Comparison of ENCODE assay signal across 26 mouse cellular contexts in genomic region chr4:68612263-68613012, GRCm38 (mm10).
DNase-seq lines count a peak whose midpoint lies in the region; ATAC-seq lines count a peak whose summit lies in the region.
"Had no signal": no experiment of that assay in that cellular context is flagged by ENCODE, and none has a peak within 500 bp of the region (broad histone marks: within the 10 kb centered on the region; RNA-seq: fewer than 3 reads in every experiment).

No protein-coding gene starts in this region.

- H3K36me3 ChIP-seq in lung, embryonic 15.5 days: no peaks in the 10 kb centered on the region
- H3K36me3 ChIP-seq in limb, embryonic 12.5 days: no peaks in the 10 kb centered on the region
- H3K36me3 ChIP-seq in limb, embryonic 15.5 days: no peaks in the 10 kb centered on the region
- H3K36me3 ChIP-seq: embryonic facial prominence, embryonic 10.5 days; embryonic facial prominence, embryonic 13.5 days; forebrain, embryonic 12.5 days; hindbrain, embryonic 10.5 days; hindbrain, embryonic 13.5 days had no signal

- H3K4me2 ChIP-seq in lung, embryonic 15.5 days: no peak overlapping the region
- no peak overlapping the region for H3K4me2 ChIP-seq in limb, embryonic 12.5 days
- no peak overlapping the region for H3K4me2 ChIP-seq in limb, embryonic 15.5 days
- H3K4me2 ChIP-seq: embryonic facial prominence, embryonic 13.5 days; forebrain, embryonic 12.5 days; heart, embryonic 11.5 days; hindbrain, embryonic 13.5 days had no signal

- no peaks in the 10 kb centered on the region for H3K9me3 ChIP-seq in lung, embryonic 15.5 days
- H3K9me3 ChIP-seq in limb, embryonic 12.5 days: no peaks in the 10 kb centered on the region
- H3K9me3 ChIP-seq in limb, embryonic 15.5 days: no peaks in the 10 kb centered on the region
- H3K9me3 ChIP-seq: embryonic facial prominence, embryonic 10.5 days; embryonic facial prominence, embryonic 13.5 days; forebrain, embryonic 12.5 days; hindbrain, embryonic 10.5 days; hindbrain, embryonic 13.5 days had no signal

- H3K9ac ChIP-seq in lung, embryonic 15.5 days: no peak overlapping the region
- no peak overlapping the region for H3K9ac ChIP-seq in limb, embryonic 12.5 days (replicated peaks)
- H3K9ac ChIP-seq in limb, embryonic 15.5 days: no peak overlapping the region
- H3K9ac ChIP-seq: embryonic facial prominence, embryonic 13.5 days; forebrain, embryonic 12.5 days; hindbrain, embryonic 13.5 days had no signal

- no peak overlapping the region for H3K27ac ChIP-seq in lung, embryonic 15.5 days
- no peak overlapping the region for H3K27ac ChIP-seq in limb, embryonic 12.5 days
- no peak overlapping the region for H3K27ac ChIP-seq in limb, embryonic 15.5 days
- H3K27ac ChIP-seq: embryonic facial prominence, embryonic 10.5 days; embryonic facial prominence, embryonic 13.5 days; forebrain, embryonic 12.5 days; gastrocnemius, adult 2 months; hindbrain, embryonic 10.5 days; hindbrain, embryonic 13.5 days had no signal

- H3K27me3 ChIP-seq in lung, embryonic 15.5 days: no peaks in the 10 kb centered on the region
- no peaks in the 10 kb centered on the region for H3K27me3 ChIP-seq in limb, embryonic 12.5 days
- H3K27me3 ChIP-seq in limb, embryonic 15.5 days: no peaks in the 10 kb centered on the region
- H3K27me3 ChIP-seq: embryonic facial prominence, embryonic 13.5 days; forebrain, embryonic 12.5 days; hindbrain, embryonic 13.5 days had no signal

- DNase-seq in lung, postnatal 25 days (ENCODE audit: low spot score): no peak
- DNase-seq in forelimb bud, embryonic 11.5 days (ENCODE audit: low read depth, low spot score): peak; percentile 31
- DNase-seq in cerebellum, postnatal 14 days: no peak
- DNase-seq: adrenal gland, adult 2 months; adrenal gland, postnatal 14 days; cerebellum, adult 11 months; cerebellum, adult 2 months; cerebellum, adult 9-11 months; cerebellum, postnatal 36 days; embryo, embryonic 11 days; gastrocnemius, adult 2 months; gastrocnemius, postnatal 14 days; heart, adult 11 months had no signal

- H3K4me3 ChIP-seq in lung, embryonic 15.5 days: no peak overlapping the region
- no peak overlapping the region for H3K4me3 ChIP-seq in limb, embryonic 12.5 days (replicated peaks)
- no peak overlapping the region for H3K4me3 ChIP-seq in limb, embryonic 15.5 days
- H3K4me3 ChIP-seq: embryonic facial prominence, embryonic 10.5 days; embryonic facial prominence, embryonic 13.5 days; erythroblast, embryonic 14.5 days; forebrain, embryonic 12.5 days; gastrocnemius, adult 2 months; hindbrain, embryonic 10.5 days; hindbrain, embryonic 13.5 days had no signal

- 73% methylated on average over 5 of the region's 6 CpGs for WGBS in lung, embryonic 15.5 days
- WGBS in limb, embryonic 12.5 days: 56% methylated on average over 5 of the region's 6 CpGs
- 44% methylated on average over 5 of the region's 6 CpGs for WGBS in limb, embryonic 15.5 days

- 0 out of 2 replicates have a peak, but pooled peaks have one; percentile 11 for ATAC-seq in lung, embryonic 15.5 days (ENCODE audit: borderline replicate concordance, extremely low read depth, low FRiP score, low TSS enrichment)
- peak; percentile 82 for ATAC-seq in limb, embryonic 12.5 days (ENCODE audit: insufficient number of reproducible peaks, insufficient read depth, low FRiP score, low TSS enrichment, low read depth)
- ATAC-seq in limb, embryonic 15.5 days (ENCODE audit: insufficient number of reproducible peaks, low FRiP score, low TSS enrichment, low read depth): 0 out of 2 replicates have a peak, but pooled peaks have one; percentile 44
- ATAC-seq: CD4-positive, CD25-positive, alpha-beta regulatory T cell, adult 4 months; forebrain, embryonic 16.5 days; hindbrain, embryonic 16.5 days had no signal

- H3K4me1 ChIP-seq in lung, embryonic 15.5 days: no peaks in the 10 kb centered on the region
- H3K4me1 ChIP-seq in limb, embryonic 12.5 days (replicated peaks): no peaks in the 10 kb centered on the region
- no peaks in the 10 kb centered on the region for H3K4me1 ChIP-seq in limb, embryonic 15.5 days
- H3K4me1 ChIP-seq: embryonic facial prominence, embryonic 10.5 days; embryonic facial prominence, embryonic 13.5 days; forebrain, embryonic 12.5 days; hindbrain, embryonic 10.5 days; hindbrain, embryonic 13.5 days had no signal

Comparison
In these comparisons a context has a peak if more than half of its experiments do, and no peak if none do; other contexts are left out.
1. ATAC-seq: peak in every context shown above with its lines; median percentile 82 in limb, embryonic 12.5 days; 44 in limb, embryonic 15.5 days; 11 in lung, embryonic 15.5 days.